Mouse (Mus musculus) heart, adult 2 months (tissue): ENCODE results near the gene Stat5b. TPM values are rescaled to one million over a fixed set of nuclear protein-coding genes. Genes with fewer than 3 reads are reported as not detected.
A peak's percentile ranks its signal among the peaks of the same experiment; 100 is the strongest.

Experiments used
- DNase-seq, 2 experiments: peaks; one replicate each; pipeline ENCODE4 v3.0.0; 2021
- H3K27ac ChIP-seq: fragments of 200-600 bp; 2 replicates; pipeline ENCODE4 v1.8.1; 2022
- H3K27me3 ChIP-seq: fragments of 200-500 bp; 2 replicates; pipeline ENCODE4 v1.6.1; 2012; ENCODE audit warnings: mild to moderate bottlenecking, low read length, inconsistent platforms, mixed read lengths; ENCODE audit not compliant: control insufficient read depth, insufficient read depth
- H3K36me3 ChIP-seq: fragments of 200-500 bp; 2 replicates; pipeline ENCODE4 v1.6.1; 2012; ENCODE audit warnings: low read length, inconsistent platforms; ENCODE audit not compliant: control insufficient read depth, insufficient read depth
- H3K4me1 ChIP-seq: fragments of 200-500 bp; 2 replicates; pipeline ENCODE4 v1.6.1; 2011; ENCODE audit warnings: low read length; ENCODE audit not compliant: control insufficient read depth, insufficient read depth
- H3K4me3 ChIP-seq: fragments of 200-600 bp; 2 replicates; pipeline ENCODE4 v1.8.1; 2022
- H3K79me2 ChIP-seq: fragments of 200-500 bp; replicated peaks from 2 replicates; pipeline ENCODE4 v1.6.1; 2012; ENCODE audit warnings: mild to moderate bottlenecking, inconsistent platforms, low read length, moderate library complexity, mixed read lengths; ENCODE audit not compliant: control insufficient read depth, insufficient read depth
- H3K9ac ChIP-seq: fragments of 200-500 bp; 2 replicates; pipeline ENCODE4 v1.6.1; 2012; ENCODE audit warnings: low read depth, mild to moderate bottlenecking, control low read depth, inconsistent platforms, low read length, mixed read lengths
- CTCF ChIP-seq: fragments of 200-600 bp; IDR thresholded peaks from 2 replicates; pipeline ENCODE4 v1.8.1; 2022; ENCODE audit warnings: antibody characterized with exemption, mild to moderate bottlenecking, moderate library complexity
- EP300 ChIP-seq: fragments of 200-500 bp; IDR thresholded peaks from 2 replicates; pipeline ENCODE4 v1.6.1; 2011; ENCODE audit warnings: low read depth, low read length, control low read depth; ENCODE audit not compliant: insufficient read depth
- POLR2A ChIP-seq: fragments of 200-500 bp; IDR thresholded peaks from 2 replicates; pipeline ENCODE4 v1.6.1; 2011; ENCODE audit warnings: mild to moderate bottlenecking, low read depth, low read length, control low read depth; ENCODE audit not compliant: insufficient read depth
- WGBS: fragments of 180-500 bp; shearing (Covaris S2); methylation state at CpG from one replicate; pipeline ENCODE4 v1.1.7; 2018; 5-methylcytosine and 5-hydroxymethylcytosine counted together
- intact Hi-C: fragments of 180-260 bp; cut with DNase I; formaldehyde crosslinking; loops from one replicate; pipeline ENCODE4 v1.15.1; 2025
- polyA plus RNA-seq: library from polyadenylated mRNA; depleted of rRNA; stranded (reverse); fragments of >200 nt; gene quantifications from 2 replicates; pipeline ENCODE4 v1.2.3, GENCODE M21; 2012
- total RNA-seq, 2 experiments: library from RNA; stranded (reverse); gene quantifications; 2 replicates each; pipeline ENCODE4 v1.2.3; 2021

Gene Stat5b
- total and polyA plus RNA-seq, 3 experiments = 35.4 to 65.2 (median 58.6) TPM

- TF ChIP-seq CTCF (no peak), POLR2A (no peak)
- Histone ChIP-seq H3K27me3 (no peaks in the 10 kb centered on the region), H3K27ac (peak overlapping the region; percentile 87; the same call in 1 of the 2 replicates), H3K9ac (no peak overlapping the region), H3K36me3 (no peaks in the 10 kb centered on the region), H3K4me3 (peak overlapping the region; percentile 44), H3K79me2 (peaks cover 3% of the 10 kb centered on the region; the same call in 1 of the 2 replicates), H3K4me1 (peaks cover 13% of the 10 kb centered on the region)
- 17% methylated on average over 5 of the region's 5 CpGs for WGBS
- intact Hi-C loops = no loop called here
- DNase-seq = no peak
Measured at GRCm38 (mm10) chr11:100738749-100739148, 111.8 kb downstream of the Stat5b start.

- Histone ChIP-seq H3K9ac (peak within 1 kb of the TSS; percentile 84), H3K4me1 (peaks cover 13% of the 10 kb centered on the region), H3K27ac (peak within 1 kb of the TSS; percentile 97), H3K27me3 (no peaks in the 10 kb centered on the region), H3K36me3 (no peaks in the 10 kb centered on the region), H3K79me2 (peaks cover 3% of the 10 kb centered on the region; the same call in 1 of the 2 replicates), H3K4me3 (peak within 1 kb of the TSS; percentile 95)
- TF ChIP-seq CTCF (peak; percentile 35), POLR2A (peak; percentile 32; the same call in 1 of the 2 replicates), EP300 (0 out of 2 replicates have a peak, but pooled peaks have one; percentile 33)
- under 1% methylated on average over 39 of the region's 39 CpGs for WGBS
- intact Hi-C loops = no loop called here
- DNase-seq = peak; percentile 98 to 99
Measured at GRCm38 (mm10) chr11:100738066-100738604, 112.4 kb downstream of the Stat5b start, which contains the start of gene Rab5c. Gene Rab5c, minus strand, starts transcription at chr11:100738215.

GRCm38 (mm10) chr11:100737105-100737733 lies 113.3 kb downstream of the Stat5b start:
- DNase-seq = no peak
- 3% methylated on average over 13 of the region's 13 CpGs for WGBS
- Histone ChIP-seq H3K27me3 (no peaks in the 10 kb centered on the region), H3K79me2 (peaks cover 5% of the 10 kb centered on the region; the same call in 1 of the 2 replicates), H3K4me3 (peak overlapping the region; percentile 95), H3K36me3 (no peaks in the 10 kb centered on the region; the same call in 1 of the 2 replicates), H3K4me1 (peaks cover 13% of the 10 kb centered on the region), H3K9ac (peak overlapping the region; percentile 84), H3K27ac (peak overlapping the region; percentile 97)
- TF ChIP-seq POLR2A = no peak
- TF ChIP-seq EP300 = no peak
- no peak for TF ChIP-seq CTCF
- intact Hi-C loops = loop anchor here (1.0 kb wide), 1 partner anchor 21 kb away; no protein-coding TSS in a partner anchor

GRCm38 (mm10) chr11:100736746-100737080 lies 113.8 kb downstream of the Stat5b start:
- H3K79me2 ChIP-seq = peaks cover 6% of the 10 kb centered on the region; the same call in 1 of the 2 replicates
- no peaks in the 10 kb centered on the region; the same call in 1 of the 2 replicates for H3K36me3 ChIP-seq
- no peak overlapping the region; the same call in 1 of the 2 replicates for H3K27ac ChIP-seq
- H3K4me1 ChIP-seq = peaks cover 15% of the 10 kb centered on the region
- no peak for DNase-seq
- H3K27me3 ChIP-seq = no peaks in the 10 kb centered on the region
- 53% methylated on average over 4 of the region's 4 CpGs for WGBS
- 0 out of 2 replicates have a peak overlapping the region, but pooled peaks have one; percentile 84 for H3K9ac ChIP-seq
- no peak for TF ChIP-seq CTCF
- TF ChIP-seq EP300 = no peak
- TF ChIP-seq POLR2A = no peak
- peak overlapping the region; percentile 95; the same call in 1 of the 2 replicates for H3K4me3 ChIP-seq
- intact Hi-C loops = loop anchor here (1.0 kb wide), 1 partner anchor 20 kb away; no protein-coding TSS in a partner anchor

GRCm38 (mm10) chr11:100735954-100736745 lies 114.4 kb downstream of the Stat5b start:
- peak overlapping the region; percentile 35 for H3K9ac ChIP-seq
- DNase-seq = no peak
- intact Hi-C loops = no loop called here
- 35% methylated on average over 14 of the region's 14 CpGs for WGBS
- H3K4me1 ChIP-seq = peaks cover 17% of the 10 kb centered on the region
- H3K36me3 ChIP-seq = no peaks in the 10 kb centered on the region; the same call in 1 of the 2 replicates
- H3K4me3 ChIP-seq = peak overlapping the region; percentile 2
- peaks cover 7% of the 10 kb centered on the region for H3K79me2 ChIP-seq
- peak overlapping the region; percentile 24; the same call in 1 of the 2 replicates for H3K27ac ChIP-seq
- TF ChIP-seq POLR2A (0 out of 2 replicates have a peak, but pooled peaks have one; percentile 36), CTCF (no peak)
- H3K27me3 ChIP-seq = no peaks in the 10 kb centered on the region
